Mouse (Mus musculus): ENCODE data around the gene Rhou.
"Not testable (repeated sequence)": the region's sequence is repeated elsewhere in the genome, so short reads cannot be mapped to it uniquely, and the experiment has no call there.

Gene Rhou

GRCm38 (mm10) chr8:123653308-123653993, at the start of gene Rhou:
Gene Rhou (plus strand): TSS chr8:123653929.
- DNase-seq (ENCODE audit: low spot score) = peak; percentile 92

- not testable (repeated sequence) for DNase-seq (ENCODE audit: low spot score)
Measured at GRCm38 (mm10) chr8:123612652-123613051, 41.1 kb upstream of the Rhou start.

- DNase-seq (ENCODE audit: low spot score) = not testable (repeated sequence)
Measured at GRCm38 (mm10) chr8:123623523-123623922, 30.2 kb upstream of the Rhou start.

- no peak for DNase-seq (ENCODE audit: low spot score)
Measured at GRCm38 (mm10) chr8:123624274-123624673, 29.5 kb upstream of the Rhou start.

- DNase-seq (ENCODE audit: low spot score) = no peak
Measured at GRCm38 (mm10) chr8:123624702-123625101, 29.0 kb upstream of the Rhou start.

GRCm38 (mm10) chr8:123625717-123626116, 28.0 kb upstream of the Rhou start:
- DNase-seq (ENCODE audit: low spot score) = no peak

- DNase-seq (ENCODE audit: low spot score) = no peak
Measured at GRCm38 (mm10) chr8:123627410-123628147, 26.1 kb upstream of the Rhou start.

GRCm38 (mm10) chr8:123628253-123628967, 25.3 kb upstream of the Rhou start:
- peak; percentile 63 for DNase-seq (ENCODE audit: low spot score)

GRCm38 (mm10) chr8:123628968-123629755, 24.6 kb upstream of the Rhou start:
- DNase-seq (ENCODE audit: low spot score) = peak; percentile 66

GRCm38 (mm10) chr8:123630058-123630457, 23.7 kb upstream of the Rhou start:
- no peak for DNase-seq (ENCODE audit: low spot score)

GRCm38 (mm10) chr8:123630841-123631251, 22.9 kb upstream of the Rhou start:
- DNase-seq (ENCODE audit: low spot score) = no peak

- not testable (repeated sequence) for DNase-seq (ENCODE audit: low spot score)
Measured at GRCm38 (mm10) chr8:123631746-123632145, 22.0 kb upstream of the Rhou start.

GRCm38 (mm10) chr8:123632257-123632656, 21.5 kb upstream of the Rhou start:
- no peak for DNase-seq (ENCODE audit: low spot score)

GRCm38 (mm10) chr8:123633801-123634200, 19.9 kb upstream of the Rhou start:
- no peak for DNase-seq (ENCODE audit: low spot score)

GRCm38 (mm10) chr8:123634395-123635131, 19.2 kb upstream of the Rhou start:
- no peak for DNase-seq (ENCODE audit: low spot score)

GRCm38 (mm10) chr8:123635671-123636070, 18.1 kb upstream of the Rhou start:
- no peak for DNase-seq (ENCODE audit: low spot score)

GRCm38 (mm10) chr8:123643330-123644051, 10.2 kb upstream of the Rhou start:
- DNase-seq (ENCODE audit: low spot score) = peak; percentile 69

GRCm38 (mm10) chr8:123645229-123645628, 8.5 kb upstream of the Rhou start:
- DNase-seq (ENCODE audit: low spot score) = no peak

GRCm38 (mm10) chr8:123648245-123649170, 5.2 kb upstream of the Rhou start:
- peak; percentile 54 for DNase-seq (ENCODE audit: low spot score)

Measured in lung, postnatal 25 days (tissue).